Mouse (Mus musculus) CD4-positive naive resting alpha-beta T cell, adult 57 days (primary cell): ENCODE results near the gene Rpl27. TPM values are rescaled to one million over a fixed set of nuclear protein-coding genes. Genes with fewer than 3 reads are reported as not detected.

Source experiments
- total RNA-seq: library from RNA; stranded (reverse); gene quantifications from one replicate; pipeline ENCODE4 v1.2.4, GENCODE M21; 2023

Gene Rpl27
- total RNA-seq, result 120 TPM

DNA sequence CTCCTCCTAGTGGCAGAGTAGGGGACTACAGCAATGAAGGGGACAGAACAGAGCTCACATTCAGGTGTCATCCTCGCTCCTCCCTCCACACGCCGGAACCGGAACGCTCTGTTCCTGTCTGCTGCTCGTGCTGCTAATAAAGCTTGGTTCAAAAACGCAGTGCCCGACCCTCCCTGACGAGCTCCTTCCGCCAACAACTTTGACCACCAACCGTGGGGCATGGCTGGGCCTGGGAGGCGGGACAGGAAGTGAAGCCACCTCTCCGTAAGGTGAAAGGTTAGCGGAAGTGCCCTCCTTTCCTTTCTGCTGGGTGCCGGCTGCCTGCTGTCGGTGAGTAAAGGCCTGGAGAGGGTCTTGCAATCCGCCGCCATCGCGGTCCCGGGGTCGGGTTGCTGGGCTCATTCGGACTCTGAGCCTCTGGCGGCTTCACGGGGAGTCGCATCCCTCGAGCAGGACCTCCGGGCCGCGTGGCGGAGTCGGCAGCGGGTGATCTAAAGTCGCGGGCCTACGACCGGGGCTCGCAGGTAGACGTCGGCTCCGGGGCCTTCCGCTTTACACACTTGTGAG is at the start of gene Rpl27:
TSS of gene Rpl27 (plus strand) at position 172 of the 567 bp plus-strand sequence.

GRCm38 (mm10) chr11:101417101-101417855 is 24.8 kb upstream of the Rpl27 start, which contains the start of gene Aarsd1:
Gene Aarsd1 (minus strand): TSS chr11:101417615.

DNA sequence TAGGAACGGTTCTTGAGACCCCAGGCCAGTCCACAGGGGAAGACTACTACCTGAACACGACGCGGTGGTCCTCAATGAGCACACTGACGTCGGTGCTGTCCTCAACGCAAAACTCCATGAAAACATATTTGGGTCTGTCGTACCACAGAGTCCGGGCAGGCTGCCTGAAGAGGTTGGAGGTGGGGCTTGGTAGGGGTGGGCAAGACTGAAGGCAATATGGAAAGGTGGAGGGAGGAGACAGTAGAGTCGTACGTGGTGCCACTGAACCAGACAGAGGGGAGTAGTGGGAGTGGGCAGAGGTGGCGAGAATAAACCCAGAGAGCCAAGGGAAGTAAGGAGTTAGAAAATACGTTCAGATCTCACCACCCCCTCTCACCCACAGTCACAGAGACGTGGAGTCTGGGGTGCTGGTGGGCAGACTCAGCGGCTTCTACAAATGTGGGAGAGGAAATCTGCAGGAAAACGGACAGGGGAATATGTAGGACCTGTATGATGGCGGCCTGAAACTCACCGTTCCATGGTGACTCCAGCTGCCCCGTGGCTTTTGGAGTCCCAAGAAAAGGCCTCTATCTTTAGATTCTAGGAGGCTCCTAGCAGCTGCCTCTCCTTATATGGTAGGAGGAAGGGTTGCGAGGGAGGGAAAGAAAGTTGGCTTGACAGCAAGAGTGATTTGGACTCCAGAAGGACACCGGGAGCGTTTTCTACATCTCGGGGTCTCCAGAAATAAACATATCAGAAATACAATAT is 17.8 kb upstream of the Rpl27 start, which contains the start of gene Gm27029:
TSS of gene Gm27029 (minus strand) at position 692 of the 747 bp plus-strand sequence.

DNA sequence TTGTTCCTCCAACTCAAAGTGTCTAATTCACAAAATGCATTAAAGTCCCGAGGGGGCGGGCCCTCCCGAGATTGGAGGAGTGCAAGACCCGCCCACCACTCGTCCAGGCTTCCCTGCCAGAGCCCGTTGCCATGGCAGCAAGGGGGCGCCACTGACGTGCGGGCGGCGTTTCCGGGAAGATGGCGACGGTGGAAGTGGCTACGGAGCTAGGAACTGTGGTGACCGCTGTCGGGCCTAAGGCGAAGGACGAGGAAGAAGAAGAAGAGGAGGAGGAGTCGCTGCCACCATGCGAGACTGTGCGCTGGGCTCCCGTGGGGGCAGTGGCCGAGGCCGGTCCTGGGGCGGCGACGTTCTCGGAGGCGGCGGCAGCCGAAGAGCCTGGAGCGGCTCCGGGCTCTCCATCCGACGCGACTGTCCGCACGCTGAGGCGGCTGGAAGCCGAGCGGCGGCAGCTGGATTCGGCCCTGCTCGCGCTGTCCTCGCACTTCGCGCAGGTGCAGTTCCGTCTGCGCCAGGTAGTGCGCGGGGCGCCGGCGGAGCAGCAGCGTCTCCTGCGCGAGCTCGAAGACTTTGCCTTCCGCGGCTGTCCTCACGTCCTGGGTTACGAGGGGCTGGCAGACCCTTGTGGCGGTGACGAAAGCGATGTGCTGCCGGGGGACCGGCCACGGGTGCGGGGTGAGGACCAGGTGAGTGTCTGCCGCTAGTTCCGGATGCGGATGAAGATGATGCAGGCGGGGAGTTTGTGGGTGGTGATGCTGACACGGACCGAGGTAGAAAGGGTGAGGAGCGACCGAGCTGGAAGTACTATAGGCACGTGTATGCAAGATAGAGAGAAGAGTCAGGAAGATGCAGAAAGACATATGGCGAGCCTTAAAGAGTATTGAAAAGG is 16.9 kb upstream of the Rpl27 start, which contains the start of the genes Rundc1 and Ptges3l:
TSS of gene Rundc1 (plus strand) at position 161 of the 889 bp plus-strand sequence.
TSS of gene Ptges3l (minus strand) at position 409 of the 889 bp plus-strand sequence.

DNA sequence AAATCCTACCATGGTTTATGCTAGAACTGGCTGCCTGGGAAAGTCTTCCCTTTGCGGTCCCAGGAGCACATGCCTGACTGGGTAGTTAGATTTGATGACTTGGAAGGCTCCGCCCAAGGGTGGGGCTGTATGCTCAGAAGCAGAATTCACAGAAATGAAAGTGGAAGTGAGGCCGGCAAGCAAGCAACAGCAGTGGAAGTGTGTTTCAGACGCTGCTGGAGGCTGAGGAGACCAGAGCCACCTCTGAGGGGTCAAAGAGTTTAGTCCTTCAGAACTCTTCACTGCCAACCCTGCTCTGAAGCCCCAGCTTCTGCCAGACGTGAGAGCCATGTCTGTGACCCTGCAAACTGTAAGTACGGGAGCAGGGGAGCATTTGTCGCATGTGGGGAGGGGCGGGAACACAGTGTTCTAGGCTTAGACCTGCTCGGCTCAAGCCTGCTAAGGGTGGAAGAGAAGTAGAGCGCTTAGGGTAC is 6.2 kb downstream of the Rpl27 start, which contains the start of gene Ifi35:
TSS of gene Ifi35 (plus strand) at position 134 of the 473 bp plus-strand sequence.

GRCm38 (mm10) chr11:101464211-101465100 is 22.4 kb downstream of the Rpl27 start, which contains the start of gene Rnd2:
Gene Rnd2 (plus strand): TSS chr11:101464999.

GRCm38 (mm10) chr11:101465869-101466551 is 23.9 kb downstream of the Rpl27 start, which contains the start of gene Vat1:
Gene Vat1 (minus strand): TSS chr11:101466230.

Other genes with a start within 250 kb of the Rpl27 start
- 91.5 TPM for gene Ezh1, start 215.8 kb upstream of the Rpl27 start, total RNA-seq
- gene Ramp2, start 196.3 kb upstream of the Rpl27 start, total RNA-seq, result 0.92 TPM
- 65.9 TPM for gene Vps25, start 188.6 kb upstream of the Rpl27 start, total RNA-seq
- gene Wnk4, start 181.7 kb upstream of the Rpl27 start, total RNA-seq, result 2.5 TPM
- gene Cntd1, start 163.3 kb upstream of the Rpl27 start, total RNA-seq, result not detected
- gene Coa3, start 163.2 kb upstream of the Rpl27 start, total RNA-seq, result 26.4 TPM
- 187 TPM for gene Becn1, start 140.0 kb upstream of the Rpl27 start, total RNA-seq
- 128 TPM for gene Psme3, start 126.1 kb upstream of the Rpl27 start, total RNA-seq
- gene Aoc2, start 117.2 kb upstream of the Rpl27 start, total RNA-seq, result 22.4 TPM
- 0.68 TPM for gene Aoc3, start 111.7 kb upstream of the Rpl27 start, total RNA-seq
- not detected for gene G6pc, start 74.7 kb upstream of the Rpl27 start, total RNA-seq
- 21.6 TPM for gene Aarsd1, start 24.7 kb upstream of the Rpl27 start, total RNA-seq
- 3.0 TPM for gene Gm27029, start 17.5 kb upstream of the Rpl27 start, total RNA-seq
- gene Rundc1, start 17.2 kb upstream of the Rpl27 start, total RNA-seq, result 22.3 TPM
- gene Ptges3l, start 17.0 kb upstream of the Rpl27 start, total RNA-seq, result 5.2 TPM
- gene Ifi35, start 6.1 kb downstream of the Rpl27 start, total RNA-seq, result 71.2 TPM
- 1.2 TPM for gene Rnd2, start 22.7 kb downstream of the Rpl27 start, total RNA-seq
- gene Vat1, start 23.9 kb downstream of the Rpl27 start, total RNA-seq, result 8.6 TPM
- gene Brca1, start 109.7 kb downstream of the Rpl27 start, total RNA-seq, result 2.2 TPM
- 127 TPM for gene Nbr1, start 109.9 kb downstream of the Rpl27 start, total RNA-seq
- gene Tmem106a, start 139.9 kb downstream of the Rpl27 start, total RNA-seq, result 10.5 TPM
- not detected for gene Gm11634, start 157.0 kb downstream of the Rpl27 start, total RNA-seq
- 36.4 TPM for gene Rdm1, start 184.9 kb downstream of the Rpl27 start, total RNA-seq
- gene Arl4d, start 223.2 kb downstream of the Rpl27 start, total RNA-seq, result 5.4 TPM